Mouse (Mus musculus) heart, embryonic 16.5 days (tissue): Measurements from ENCODE around the gene Rif1. TPM values are rescaled to one million over a fixed set of nuclear protein-coding genes. Genes with fewer than 3 reads are reported as not detected.

Experiments
- ATAC-seq: fragments of 200-750 bp; cut with Nextera tagmentation; replicated peaks from 2 replicates; pipeline ENCODE4 v1.8.0; 2017; ENCODE audit warnings: moderate number of reproducible peaks; ENCODE audit not compliant: insufficient read depth, low FRiP score; ENCODE audit errors: extremely low read depth
- H3K27ac ChIP-seq: fragments of 300-500 bp; sonication (generic); 2 replicates; pipeline ENCODE4 v1.5.1; 2014; ENCODE audit warnings: mild to moderate bottlenecking, low read length, control low read depth, moderate library complexity
- H3K27me3 ChIP-seq: fragments of 300-500 bp; sonication (generic); 2 replicates; pipeline ENCODE4 v1.6.1; 2014; ENCODE audit warnings: low read length, mixed read lengths; ENCODE audit not compliant: control insufficient read depth, insufficient read depth
- H3K36me3 ChIP-seq: fragments of 300-500 bp; sonication (generic); 2 replicates; pipeline ENCODE4 v1.6.1; 2014; ENCODE audit not compliant: control insufficient read depth, insufficient read depth
- H3K4me1 ChIP-seq: fragments of 300-500 bp; sonication (generic); 2 replicates; pipeline ENCODE4 v1.6.1; 2014; ENCODE audit warnings: low read length, mixed read lengths; ENCODE audit not compliant: control insufficient read depth, insufficient read depth
- H3K4me2 ChIP-seq: fragments of 300-500 bp; sonication (generic); 2 replicates; pipeline ENCODE4 v1.6.1; 2014; ENCODE audit warnings: low read depth, mild to moderate bottlenecking, control low read depth, low read length
- H3K4me3 ChIP-seq: fragments of 300-500 bp; sonication (generic); 2 replicates; pipeline ENCODE4 v1.5.1; 2014; ENCODE audit warnings: mild to moderate bottlenecking, control low read depth, low read length
- H3K9ac ChIP-seq: fragments of 300-500 bp; sonication (generic); 2 replicates; pipeline ENCODE4 v1.6.1; 2014; ENCODE audit warnings: low read length, control low read depth
- H3K9me3 ChIP-seq: fragments of 300-500 bp; sonication (generic); replicated peaks from 2 replicates; pipeline ENCODE4 v1.6.1; 2016; ENCODE audit warnings: low read length; ENCODE audit not compliant: control insufficient read depth
- WGBS: fragments of 180-500 bp; shearing (Covaris S2); extraction: QIAGEN DNeasy Blood & Tissue Kit; methylation state at CpG from one replicate; pipeline ENCODE4 v1.1.7; 2014; 5-methylcytosine and 5-hydroxymethylcytosine counted together
- polyA plus RNA-seq: library from polyadenylated mRNA; unstranded; fragments of >200 nt; fragmentation: Nextera tagmentation; extraction: Ambion mirVana; gene quantifications from 2 replicates; pipeline ENCODE4 v1.2.1, GENCODE M21; 2015

Rif1 gene
- polyA plus RNA-seq = 13.7 and 18.1 TPM in 2 replicates

DNA sequence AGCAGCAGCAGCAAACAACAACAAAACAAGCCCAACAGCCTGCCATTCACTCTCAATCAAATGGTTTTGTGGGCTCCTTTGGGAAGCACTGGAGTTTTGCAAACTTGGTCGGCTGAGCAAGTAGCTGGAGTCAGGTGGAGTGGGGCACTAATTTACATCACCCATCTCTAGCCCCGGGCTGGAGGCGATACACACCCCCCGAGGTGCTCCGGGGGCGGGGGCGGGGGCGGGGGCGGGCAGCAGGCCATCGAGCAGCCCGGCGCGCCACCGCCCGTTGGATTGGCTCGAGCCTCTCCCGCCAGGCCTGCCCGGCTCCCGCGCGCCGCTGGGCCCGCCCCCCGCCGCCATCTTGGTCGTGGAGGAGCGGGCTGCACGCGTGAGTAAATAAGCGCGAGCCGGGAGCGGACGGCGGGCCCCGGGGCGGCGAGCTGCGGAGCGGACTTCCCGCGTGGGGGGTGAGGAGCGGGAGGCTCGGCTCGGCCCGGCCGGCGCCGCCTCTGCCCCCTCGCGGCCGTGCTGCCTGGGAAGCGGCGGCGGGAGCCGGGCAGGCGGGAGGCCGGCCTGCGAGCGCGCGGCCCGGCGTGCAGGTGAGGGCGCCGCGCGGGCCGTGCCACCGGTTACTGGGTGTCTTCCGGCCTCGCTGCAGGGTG is at the start of gene Rif1:
Gene Rif1, plus strand, starts transcription at position 342 of the 650 bp plus-strand sequence.
- Histone ChIP-seq H3K4me3 (peak within 1 kb of the TSS; percentile 88), H3K27ac (peak within 1 kb of the TSS; percentile 83), H3K4me2 (peak within 1 kb of the TSS; percentile 82), H3K27me3 (no peaks in the 10 kb centered on the region), H3K9ac (peak within 1 kb of the TSS; percentile 98), H3K9me3 (no peaks in the 10 kb centered on the region), H3K4me1 (peaks cover 13% of the 10 kb centered on the region), H3K36me3 (peaks cover 18% of the 10 kb centered on the region)
- WGBS = 0% methylated on average over 62 of the region's 72 CpGs
- ATAC-seq = peak; percentile 95

DNA sequence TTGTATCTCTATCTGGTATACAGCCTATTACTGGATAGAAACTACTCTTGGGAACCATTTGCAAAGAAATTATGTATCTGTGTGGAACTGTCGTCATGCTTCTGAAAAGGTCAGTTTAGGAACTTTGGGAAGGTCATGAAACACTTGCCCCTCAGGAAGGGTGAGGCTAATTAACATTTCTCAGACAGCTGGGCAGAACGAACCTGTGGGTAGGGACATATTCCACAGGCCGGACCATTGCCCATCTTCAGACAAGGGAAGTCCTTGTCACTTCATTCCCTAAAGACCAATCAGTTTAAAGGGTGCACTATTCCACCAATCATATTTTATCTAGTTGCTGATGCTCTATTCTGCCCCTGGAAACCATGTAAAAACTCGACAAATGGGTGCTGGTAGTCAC is 45.6 kb upstream of the Rif1 start:
- H3K9me3 ChIP-seq = peaks cover 5% of the 10 kb centered on the region; the same call in 1 of the 2 replicates
- H3K27me3 ChIP-seq = no peaks in the 10 kb centered on the region
- no peaks in the 10 kb centered on the region for H3K4me1 ChIP-seq
- no peak overlapping the region for H3K27ac ChIP-seq
- no peak overlapping the region for H3K9ac ChIP-seq
- H3K36me3 ChIP-seq = no peaks in the 10 kb centered on the region
- WGBS = 82% methylated on average over 4 of the region's 4 CpGs
- ATAC-seq = no peak
- no peak overlapping the region for H3K4me3 ChIP-seq
- H3K4me2 ChIP-seq = no peak overlapping the region

DNA sequence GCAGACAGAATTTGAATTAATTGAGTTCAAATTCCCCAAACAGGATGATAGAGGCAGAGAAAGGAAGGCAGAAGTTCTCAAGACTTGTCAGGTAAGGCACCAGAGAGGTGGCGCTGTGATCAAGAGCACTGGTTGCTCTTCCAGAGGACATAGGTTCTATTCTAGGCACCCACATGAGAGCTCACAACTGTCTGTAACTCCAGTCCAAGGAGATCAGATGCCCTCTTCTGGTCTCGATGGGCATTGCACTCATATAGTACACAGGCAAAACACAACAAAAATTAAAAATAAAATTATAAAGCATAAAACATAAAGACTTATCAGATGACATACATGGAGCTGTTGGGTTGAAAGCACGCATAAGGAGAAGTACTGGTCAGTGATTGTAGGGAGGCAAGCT is 43.2 kb upstream of the Rif1 start:
- H3K9ac ChIP-seq = no peak overlapping the region
- peaks cover 5% of the 10 kb centered on the region; the same call in 1 of the 2 replicates for H3K9me3 ChIP-seq
- ATAC-seq = no peak
- H3K36me3 ChIP-seq = no peaks in the 10 kb centered on the region
- no peak overlapping the region for H3K27ac ChIP-seq
- no peak overlapping the region for H3K4me2 ChIP-seq
- WGBS = 85% methylated on average over 3 of the region's 3 CpGs
- H3K4me1 ChIP-seq = no peaks in the 10 kb centered on the region
- H3K4me3 ChIP-seq = no peak overlapping the region
- H3K27me3 ChIP-seq = no peaks in the 10 kb centered on the region

DNA sequence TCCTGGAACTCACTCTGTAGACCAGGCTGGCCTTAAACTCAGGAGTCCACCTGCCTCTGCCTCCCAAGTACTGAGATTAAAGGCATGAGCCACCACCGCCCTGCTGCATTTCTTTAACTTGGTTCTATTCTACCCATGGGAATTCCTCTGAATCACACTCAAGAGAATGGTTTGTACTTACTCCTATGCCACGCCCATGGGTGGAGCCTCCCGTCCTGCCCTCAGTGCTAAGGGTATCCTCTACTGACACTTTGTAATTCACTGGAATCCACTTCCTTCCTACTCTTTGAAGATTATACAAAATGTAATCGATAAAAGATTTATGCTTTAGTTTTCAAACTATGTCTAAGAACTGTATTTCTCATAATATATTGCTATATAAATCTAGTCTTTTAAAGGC is 41.1 kb upstream of the Rif1 start:
- H3K9me3 ChIP-seq = peaks cover 5% of the 10 kb centered on the region; the same call in 1 of the 2 replicates
- no peak overlapping the region for H3K4me3 ChIP-seq
- no peak overlapping the region for H3K9ac ChIP-seq
- H3K4me1 ChIP-seq = no peaks in the 10 kb centered on the region
- ATAC-seq = no peak
- 67% methylated on average over 4 of the region's 4 CpGs for WGBS
- no peak overlapping the region for H3K4me2 ChIP-seq
- no peaks in the 10 kb centered on the region for H3K27me3 ChIP-seq
- H3K36me3 ChIP-seq = no peaks in the 10 kb centered on the region
- no peak overlapping the region for H3K27ac ChIP-seq

DNA sequence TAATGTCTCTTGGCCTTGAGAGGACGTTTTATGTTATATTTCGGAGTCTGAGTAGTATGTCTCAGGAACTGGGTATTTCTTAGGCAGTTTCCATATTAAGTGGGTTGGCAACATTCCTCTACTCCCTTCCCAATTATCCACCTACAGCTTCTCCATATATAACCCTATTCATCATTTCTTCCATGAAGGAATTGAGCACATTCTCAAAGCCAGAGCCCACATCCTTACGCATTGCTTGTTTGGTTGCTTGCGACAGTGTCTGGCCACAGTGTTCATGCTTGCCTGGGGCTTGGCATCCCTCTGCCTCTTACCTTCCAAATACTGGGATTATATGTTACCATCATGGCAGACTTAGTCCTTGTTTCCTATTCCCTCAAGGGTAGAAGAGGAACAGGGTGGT is 38.0 kb upstream of the Rif1 start:
- no peaks in the 10 kb centered on the region for H3K9me3 ChIP-seq
- 86% methylated on average over 4 of the region's 4 CpGs for WGBS
- no peaks in the 10 kb centered on the region for H3K4me1 ChIP-seq
- H3K36me3 ChIP-seq = no peaks in the 10 kb centered on the region
- no peak for ATAC-seq
- no peak overlapping the region for H3K9ac ChIP-seq
- no peak overlapping the region for H3K27ac ChIP-seq
- H3K4me3 ChIP-seq = no peak overlapping the region
- no peaks in the 10 kb centered on the region; the same call in 1 of the 2 replicates for H3K27me3 ChIP-seq
- no peak overlapping the region for H3K4me2 ChIP-seq

DNA sequence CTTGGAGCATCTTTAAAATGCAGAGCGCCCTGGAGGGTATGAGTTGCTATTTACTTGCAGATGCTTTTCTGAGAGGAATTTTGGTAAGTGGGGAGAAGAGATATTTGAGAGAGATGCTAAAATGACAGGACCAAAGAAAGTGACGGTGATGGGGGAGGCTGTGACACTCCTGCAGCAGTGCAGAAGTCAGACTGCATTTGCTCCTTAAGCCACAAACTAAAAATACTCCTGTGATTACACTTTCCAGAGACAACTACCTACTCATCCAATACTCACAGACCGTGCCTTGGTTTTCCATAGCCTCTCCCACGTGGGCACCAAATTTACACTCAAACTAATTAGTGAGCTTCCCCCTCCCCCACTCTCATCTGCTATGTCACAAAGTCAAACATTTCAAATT is 37.5 kb upstream of the Rif1 start:
- Histone ChIP-seq H3K4me3 (no peak overlapping the region), H3K4me1 (no peaks in the 10 kb centered on the region), H3K9ac (no peak overlapping the region), H3K4me2 (no peak overlapping the region), H3K27ac (no peak overlapping the region), H3K9me3 (no peaks in the 10 kb centered on the region), H3K27me3 (no peaks in the 10 kb centered on the region; the same call in 1 of the 2 replicates), H3K36me3 (no peaks in the 10 kb centered on the region)
- 53% methylated on average over 4 of the region's 4 CpGs for WGBS
- ATAC-seq = no peak

GRCm38 (mm10) chr2:52036929-52037595 is 35.6 kb upstream of the Rif1 start:
- Histone ChIP-seq H3K4me2 (peak overlapping the region; percentile 87), H3K27me3 (no peaks in the 10 kb centered on the region; the same call in 1 of the 2 replicates), H3K9me3 (no peaks in the 10 kb centered on the region), H3K36me3 (no peaks in the 10 kb centered on the region), H3K4me1 (no peaks in the 10 kb centered on the region), H3K9ac (no peak overlapping the region), H3K4me3 (no peak overlapping the region), H3K27ac (no peak overlapping the region)
- ATAC-seq = no peak
- 47% methylated on average over 11 of the region's 11 CpGs for WGBS

DNA sequence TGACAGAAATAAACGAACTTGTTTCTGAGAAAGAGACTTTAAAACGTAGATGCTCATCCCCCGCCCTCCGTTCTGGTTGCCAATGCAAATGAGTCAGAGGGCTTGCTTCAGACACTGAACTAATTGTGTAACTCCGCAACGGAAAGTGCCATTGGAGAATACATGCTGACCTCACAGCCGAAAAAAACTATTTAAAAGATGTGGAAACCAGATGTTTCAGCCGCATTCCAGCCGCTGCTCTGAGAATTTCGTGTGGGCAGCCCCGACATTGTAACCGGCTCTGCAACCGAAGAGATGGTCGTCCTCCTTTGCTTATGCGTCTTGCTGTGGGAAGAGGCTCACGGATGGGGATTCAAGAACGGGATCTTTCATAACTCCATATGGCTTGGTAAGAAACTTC is 34.8 kb upstream of the Rif1 start, which contains the start of gene Tnfaip6:
Gene Tnfaip6, plus strand, starts transcription at position 128 of the 400 bp plus-strand sequence.
- H3K4me3 ChIP-seq = peak within 1 kb of the TSS; percentile 60
- no peaks in the 10 kb centered on the region for H3K4me1 ChIP-seq
- no peaks in the 10 kb centered on the region; the same call in 1 of the 2 replicates for H3K27me3 ChIP-seq
- peak within 1 kb of the TSS; percentile 87 for H3K4me2 ChIP-seq
- no peaks in the 10 kb centered on the region for H3K36me3 ChIP-seq
- ATAC-seq = no peak
- no peak within 1 kb of the TSS for H3K27ac ChIP-seq
- WGBS = 2% methylated on average over 17 of the region's 17 CpGs
- peak within 1 kb of the TSS; percentile 49 for H3K9ac ChIP-seq
- no peaks in the 10 kb centered on the region for H3K9me3 ChIP-seq

DNA sequence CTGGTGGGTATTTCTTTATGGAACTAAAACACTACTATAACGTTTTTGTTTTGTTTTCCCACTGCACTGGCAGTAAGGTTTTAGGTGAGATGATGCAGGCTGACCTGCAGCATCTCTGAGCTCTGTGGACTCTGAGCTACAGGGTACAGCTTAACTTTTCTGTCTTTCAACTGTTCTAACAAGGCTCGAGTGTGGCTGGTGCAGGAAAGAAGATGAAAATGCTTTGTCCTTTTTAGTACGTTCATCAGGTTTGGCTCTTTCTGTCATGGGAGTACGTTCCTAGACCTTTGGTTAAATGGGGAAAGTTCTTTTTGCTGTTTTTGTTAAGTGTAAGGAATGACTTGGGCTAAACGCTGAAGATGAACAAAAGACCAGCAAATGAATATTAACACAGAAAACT is 34.1 kb upstream of the Rif1 start:
- no peaks in the 10 kb centered on the region for H3K4me1 ChIP-seq
- no peak for ATAC-seq
- peak overlapping the region; percentile 87 for H3K4me2 ChIP-seq
- no peak overlapping the region for H3K9ac ChIP-seq
- no peaks in the 10 kb centered on the region for H3K9me3 ChIP-seq
- H3K4me3 ChIP-seq = no peak overlapping the region
- 58% methylated on average over 5 of the region's 5 CpGs for WGBS
- H3K27me3 ChIP-seq = no peaks in the 10 kb centered on the region; the same call in 1 of the 2 replicates
- H3K36me3 ChIP-seq = no peaks in the 10 kb centered on the region
- H3K27ac ChIP-seq = no peak overlapping the region
